Mouse (Mus musculus) B cell, adult 67 days (primary cell): ENCODE data around the gene Eci3. TPM values are rescaled to one million over a fixed set of nuclear protein-coding genes. Genes with fewer than 3 reads are reported as not detected.

ENCODE experiments used
- total RNA-seq, 2 experiments: library from RNA; stranded (reverse); gene quantifications; 4 replicates each; pipeline ENCODE4 v1.2.4; 2023

The Eci3 gene
- not detected for total RNA-seq

DNA sequence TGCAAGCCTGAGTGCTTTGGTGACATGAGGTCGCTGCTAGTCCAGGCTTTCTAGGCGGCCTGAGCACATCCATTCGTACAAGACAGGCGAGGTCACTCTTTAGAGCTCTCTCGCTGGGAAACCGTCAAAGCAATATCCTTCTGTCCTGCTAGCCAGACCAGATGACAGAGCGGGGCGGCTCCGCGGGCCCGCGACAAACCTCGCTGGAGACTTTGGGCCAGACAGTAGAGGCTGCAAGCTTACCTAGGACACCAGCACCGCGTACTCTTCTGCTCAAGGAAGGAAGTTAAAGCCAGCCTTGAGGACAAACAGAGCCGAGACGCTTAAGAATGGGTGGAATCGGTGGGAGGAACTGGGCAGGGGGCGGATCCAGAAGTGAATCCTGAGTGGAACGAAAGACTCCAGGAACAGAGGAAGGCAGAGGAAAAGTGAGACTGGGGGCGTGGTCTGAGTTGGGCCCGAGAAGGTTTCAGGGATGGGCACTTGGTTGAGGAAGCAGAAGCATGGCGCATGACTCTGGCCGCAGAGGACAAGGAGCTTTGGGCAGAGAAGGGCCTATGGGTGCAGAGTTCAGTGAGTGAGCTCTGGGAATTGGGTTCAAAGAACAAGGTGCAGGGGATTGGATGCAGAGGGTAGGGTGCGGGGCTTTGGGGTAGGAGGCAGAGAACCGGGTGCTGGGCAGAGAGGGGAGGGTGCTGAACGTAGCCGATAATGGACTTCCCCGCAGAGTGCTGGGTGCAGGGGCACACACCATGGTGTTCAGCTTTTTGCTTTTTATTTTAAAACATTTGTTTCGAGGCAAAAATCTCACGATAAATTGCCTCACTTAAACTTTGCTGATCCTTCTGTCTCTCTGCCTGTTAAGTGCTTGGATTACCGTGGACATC lies at the start of gene Eci3:
Gene Eci3, minus strand, starts transcription at position 300 of the 887 bp plus-strand sequence.

DNA sequence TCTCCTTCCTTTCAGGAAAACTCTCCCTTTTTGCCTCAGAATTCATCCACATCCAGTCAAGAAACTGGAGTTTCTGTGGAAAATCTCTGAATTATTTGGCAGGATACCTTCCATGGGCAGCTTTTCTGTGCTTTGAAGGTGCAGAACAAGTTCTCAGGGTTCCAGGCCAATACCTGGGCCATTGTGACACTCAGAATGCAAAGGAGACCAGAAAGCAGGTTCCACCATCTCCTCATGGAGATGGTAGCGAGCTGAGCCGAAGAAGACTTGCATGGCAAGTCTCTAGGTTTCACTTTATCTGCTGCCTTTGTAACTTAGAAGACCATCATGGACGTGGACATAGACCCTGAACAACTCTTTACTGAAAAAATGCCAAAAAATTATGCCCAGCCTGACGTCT lies 39.4 kb downstream of the Eci3 start, which contains the start of the genes Fam217a and 4933417A18Rik:
Gene Fam217a, minus strand, starts transcription at position 101 of the 400 bp plus-strand sequence.
Gene 4933417A18Rik, plus strand, starts transcription at position 200 of the 400 bp plus-strand sequence.

Other genes with a start within 250 kb of the Eci3 start
- gene Fam50b, start 229.0 kb downstream of the Eci3 start, total RNA-seq = not detected
- gene Prpf4b, start 88.5 kb downstream of the Eci3 start, total RNA-seq = 100 to 1,000 TPM; 190 to 198 TPM
- gene Fam217a, start 39.5 kb downstream of the Eci3 start, total RNA-seq = not detected
- gene 4933417A18Rik, start 39.4 kb downstream of the Eci3 start, total RNA-seq = not detected
- 10 to 100 TPM; 20.0 to 32.2 TPM for gene Eci2, start 63.3 kb upstream of the Eci3 start, total RNA-seq